8 mouse cellular contexts compared by ENCODE assay signal in the genomic region with DNA sequence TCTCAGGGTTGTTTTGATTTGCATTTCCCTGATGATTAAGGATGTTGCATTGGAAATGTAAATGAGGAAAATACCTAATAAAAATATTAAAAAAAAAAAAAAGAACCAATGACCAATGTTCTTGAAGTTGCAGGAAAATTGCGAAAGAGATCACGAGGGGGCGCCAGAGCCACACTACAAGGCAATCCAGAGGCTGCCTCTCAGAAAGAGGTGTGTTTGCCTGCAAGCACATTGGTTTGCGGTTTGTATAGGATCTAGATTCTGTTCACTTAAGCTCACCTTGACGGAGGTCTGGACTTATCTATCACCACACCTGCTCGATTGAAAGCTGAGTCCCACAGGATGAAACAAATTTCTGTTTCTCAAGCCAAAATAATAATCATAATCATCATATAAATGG.
A peak's percentile ranks its signal among the peaks of the same experiment; 100 is the strongest.
DNase-seq lines count a peak whose midpoint lies in the region; ATAC-seq and TF ChIP-seq lines count a peak whose summit lies in the region.

No protein-coding gene starts in this region.

- no peak overlapping the region for H3K27ac ChIP-seq in kidney, embryonic 16.5 days (ENCODE audit: low read length)
- no peak overlapping the region for H3K27ac ChIP-seq in gastrocnemius, adult 2 months
- H3K27ac ChIP-seq in kidney, postnatal 0 days: no peak overlapping the region
- no peak overlapping the region for H3K27ac ChIP-seq in liver, embryonic 13.5 days
- no peak overlapping the region for H3K27ac ChIP-seq in neural tube, embryonic 15.5 days (replicated peaks)

- DNase-seq in kidney, adult 18-20 months: peak; percentile 84
- DNase-seq in cerebellum, postnatal 25 days: peak; percentile 77 to 88
- DNase-seq in gastrocnemius, adult 2 months: peak; percentile 84
- DNase-seq in kidney, postnatal 0 days (ENCODE audit: low spot score): peak; percentile 86
- DNase-seq in liver, embryonic 13.5 days: peak; percentile 5
- DNase-seq in testis, postnatal 14 days (ENCODE audit: low spot score): peak; percentile 54

- ATAC-seq in kidney, embryonic 16.5 days (ENCODE audit: low FRiP score, low TSS enrichment): no peak
- no peak for ATAC-seq in kidney, postnatal 0 days (replicated peaks; ENCODE audit: low FRiP score, low read depth)
- no peak for ATAC-seq in liver, embryonic 13.5 days (ENCODE audit: low read depth)
- peak; percentile 85 for ATAC-seq in neural tube, embryonic 15.5 days (ENCODE audit: low FRiP score)

- H3K4me2 ChIP-seq in kidney, embryonic 16.5 days (replicated peaks; ENCODE audit: low read depth, low read length): no peak overlapping the region
- no peak overlapping the region for H3K4me2 ChIP-seq in kidney, postnatal 0 days (ENCODE audit: low read length)
- H3K4me2 ChIP-seq in liver, embryonic 13.5 days: no peak overlapping the region
- H3K4me2 ChIP-seq in neural tube, embryonic 15.5 days: no peak overlapping the region

- 9% methylated on average over 6 of the region's 6 CpGs for WGBS in kidney, embryonic 16.5 days
- WGBS in kidney, postnatal 0 days: 4% methylated on average over 6 of the region's 6 CpGs
- WGBS in liver, embryonic 13.5 days (ENCODE audit: insufficient replicate concordance): 2% methylated on average over 6 of the region's 6 CpGs
- WGBS in neural tube, embryonic 15.5 days: 7% methylated on average over 6 of the region's 6 CpGs

- no peaks in the 10 kb centered on the region for H3K36me3 ChIP-seq in kidney, embryonic 16.5 days (ENCODE audit: insufficient read depth, low read length)
- H3K36me3 ChIP-seq in kidney, postnatal 0 days (ENCODE audit: insufficient read depth, low read length): no peaks in the 10 kb centered on the region
- no peaks in the 10 kb centered on the region for H3K36me3 ChIP-seq in liver, embryonic 13.5 days
- H3K36me3 ChIP-seq in neural tube, embryonic 15.5 days: no peaks in the 10 kb centered on the region

- no peak overlapping the region for H3K4me3 ChIP-seq in kidney, embryonic 16.5 days (ENCODE audit: low read length)
- H3K4me3 ChIP-seq in gastrocnemius, adult 2 months: no peak overlapping the region
- H3K4me3 ChIP-seq in kidney, postnatal 0 days (replicated peaks; ENCODE audit: low read depth, low read length): no peak overlapping the region
- H3K4me3 ChIP-seq in liver, embryonic 13.5 days (replicated peaks): no peak overlapping the region
- H3K4me3 ChIP-seq in neural tube, embryonic 15.5 days (replicated peaks): no peak overlapping the region

- H3K27me3 ChIP-seq in kidney, embryonic 16.5 days (ENCODE audit: insufficient read depth, low read length): no peaks in the 10 kb centered on the region
- no peaks in the 10 kb centered on the region for H3K27me3 ChIP-seq in kidney, postnatal 0 days (ENCODE audit: insufficient read depth, low read length)
- no peaks in the 10 kb centered on the region for H3K27me3 ChIP-seq in liver, embryonic 13.5 days
- no peaks in the 10 kb centered on the region for H3K27me3 ChIP-seq in neural tube, embryonic 15.5 days (replicated peaks)

- no peaks in the 10 kb centered on the region for H3K9me3 ChIP-seq in kidney, embryonic 16.5 days (ENCODE audit: low read length)
- H3K9me3 ChIP-seq in kidney, postnatal 0 days (replicated peaks; ENCODE audit: low read length): no peaks in the 10 kb centered on the region
- no peaks in the 10 kb centered on the region for H3K9me3 ChIP-seq in liver, embryonic 13.5 days (replicated peaks)
- no peaks in the 10 kb centered on the region for H3K9me3 ChIP-seq in neural tube, embryonic 15.5 days (replicated peaks)

- H3K9ac ChIP-seq in kidney, embryonic 16.5 days (replicated peaks; ENCODE audit: low read length): no peak overlapping the region
- no peak overlapping the region for H3K9ac ChIP-seq in kidney, postnatal 0 days (ENCODE audit: low read depth, low read length)
- H3K9ac ChIP-seq in liver, embryonic 13.5 days: no peak overlapping the region
- no peak overlapping the region for H3K9ac ChIP-seq in neural tube, embryonic 15.5 days (replicated peaks)

- peaks cover 3% of the 10 kb centered on the region; the same call in 1 of the 2 replicates for H3K4me1 ChIP-seq in kidney, embryonic 16.5 days (ENCODE audit: insufficient read depth, low read length)
- H3K4me1 ChIP-seq in kidney, postnatal 0 days (replicated peaks; ENCODE audit: insufficient read depth, low read length): no peaks in the 10 kb centered on the region
- no peaks in the 10 kb centered on the region for H3K4me1 ChIP-seq in liver, embryonic 13.5 days (replicated peaks)
- no peaks in the 10 kb centered on the region; the same call in 1 of the 2 replicates for H3K4me1 ChIP-seq in neural tube, embryonic 15.5 days

- TF ChIP-seq CTCF in gastrocnemius, adult 2 months (IDR thresholded peaks at IDR 0.05): peak; percentile 89
- peak; percentile 90 for TF ChIP-seq CTCF in kidney, postnatal 0 days (IDR thresholded peaks at IDR 0.05; ENCODE audit: low read depth)

- intact Hi-C loops in gastrocnemius, adult 2 months (cut with DNase I): loop anchor here (2.0 to 5.0 kb wide), 4 partner anchors 71 to 996 kb away; a partner anchor contains a TSS

Comparison
In these comparisons a context has a peak if more than half of its experiments do, and no peak if none do; other contexts are left out.
1. DNase-seq: peak in every context shown above with its lines; median percentile 86 in kidney, postnatal 0 days; 84 in kidney, adult 18-20 months; 84 in gastrocnemius, adult 2 months; 82 in cerebellum, postnatal 25 days; 54 in testis, postnatal 14 days; 5 in liver, embryonic 13.5 days.